21 mouse cellular contexts compared by ENCODE assay signal in the genomic region with DNA sequence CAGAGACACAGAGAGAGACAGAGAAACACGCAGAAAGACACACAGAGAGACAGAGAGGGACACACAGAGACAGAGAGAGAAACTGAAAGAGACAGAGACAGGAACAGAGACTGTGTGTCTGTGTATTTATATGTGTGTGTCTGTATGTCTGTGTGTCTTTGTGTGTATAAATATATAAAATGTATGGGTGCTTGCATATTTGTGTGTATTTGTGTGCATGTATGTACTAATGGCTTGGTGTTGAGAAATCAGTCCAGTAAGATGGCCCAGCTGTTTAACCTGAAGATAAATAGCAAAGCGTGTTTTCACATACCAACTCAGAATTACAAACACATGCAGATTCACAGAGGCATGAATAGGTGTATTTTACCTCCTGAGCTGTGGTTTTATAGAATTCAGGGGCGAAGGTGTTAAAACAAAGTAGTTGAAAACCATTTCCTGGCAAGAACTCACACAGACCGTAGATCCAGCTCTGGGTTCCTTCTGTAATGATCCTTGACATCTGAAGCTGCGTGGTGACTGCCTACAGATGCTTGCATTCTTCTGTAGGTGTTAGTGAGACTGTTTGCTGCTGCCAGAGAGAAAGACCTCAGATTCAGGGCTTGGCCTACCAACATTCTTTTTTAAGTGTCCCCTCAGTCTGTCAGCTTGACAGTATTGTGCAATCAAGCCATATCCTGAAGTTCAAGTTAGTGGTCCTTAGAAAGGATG.
DNase-seq lines count a peak whose midpoint lies in the region; ATAC-seq lines count a peak whose summit lies in the region.
"Had no signal": no experiment of that assay in that cellular context is flagged by ENCODE, and none has a peak within 500 bp of the region (broad histone marks: within the 10 kb centered on the region; RNA-seq: fewer than 3 reads in every experiment).

No protein-coding gene starts in this region.

- WGBS in limb, embryonic 10.5 days, result 70% methylated on average over 5 of the region's 5 CpGs
- WGBS in lung, embryonic 15.5 days, result 49% methylated on average over 5 of the region's 5 CpGs
- WGBS in midbrain, embryonic 15.5 days, result 90% methylated on average over 5 of the region's 5 CpGs

- peak; percentile 36 for DNase-seq in heart, adult 11 months
- no peak for DNase-seq in heart, adult 9 months (ENCODE audit: low spot score in 2 of 2)
- DNase-seq in limb, embryonic 10.5 days (ENCODE audit: low spot score), result peak; percentile 36
- DNase-seq in lung, postnatal 25 days (ENCODE audit: low spot score), result peak; percentile 67
- DNase-seq in layer of hippocampus, adult 8-10 months (ENCODE audit: low spot score in 2 of 2), result no peak
- no peak for DNase-seq in urinary bladder, postnatal 36 days (ENCODE audit: low spot score in 2 of 2)
- DNase-seq: adrenal gland, postnatal 10 days; cerebellum, adult 11 months; cerebellum, adult 8-10 months; cerebellum, postnatal 36 days; forebrain, postnatal 0 days; gastrocnemius, adult 2 months; gastrocnemius, postnatal 25 days; heart, postnatal 10 days; heart, postnatal 4 days had no signal

- no peak overlapping the region for H3K9ac ChIP-seq in lung, embryonic 15.5 days
- H3K9ac ChIP-seq in midbrain, embryonic 15.5 days, result no peak overlapping the region
- H3K9ac ChIP-seq: embryonic facial prominence, embryonic 13.5 days; forebrain, embryonic 12.5 days; forebrain, postnatal 0 days; hindbrain, embryonic 12.5 days had no signal

- no peaks in the 10 kb centered on the region for H3K27me3 ChIP-seq in limb, embryonic 10.5 days (ENCODE audit: low read depth, poor library complexity, severe bottlenecking)
- H3K27me3 ChIP-seq in lung, embryonic 15.5 days, result no peaks in the 10 kb centered on the region
- no peaks in the 10 kb centered on the region for H3K27me3 ChIP-seq in midbrain, embryonic 15.5 days (replicated peaks)
- H3K27me3 ChIP-seq: embryonic facial prominence, embryonic 13.5 days; forebrain, embryonic 12.5 days; hindbrain, embryonic 12.5 days had no signal

- peaks cover 36% of the 10 kb centered on the region for H3K4me1 ChIP-seq in limb, embryonic 10.5 days
- H3K4me1 ChIP-seq in lung, embryonic 15.5 days, result peaks cover 31% of the 10 kb centered on the region; the same call in 1 of the 2 replicates
- H3K4me1 ChIP-seq in midbrain, embryonic 15.5 days, result peaks cover 5% of the 10 kb centered on the region; the same call in 1 of the 2 replicates
- H3K4me1 ChIP-seq: forebrain, embryonic 12.5 days had no signal

- H3K36me3 ChIP-seq in limb, embryonic 10.5 days, result peaks cover 3% of the 10 kb centered on the region; the same call in 1 of the 2 replicates
- H3K36me3 ChIP-seq in lung, embryonic 15.5 days, result peaks cover 6% of the 10 kb centered on the region; the same call in 1 of the 2 replicates
- 0 out of 2 replicates have a peak, but pooled peaks cover 3% of the 10 kb centered on the region for H3K36me3 ChIP-seq in midbrain, embryonic 15.5 days (replicated peaks)
- H3K36me3 ChIP-seq: forebrain, embryonic 12.5 days; heart, embryonic 10.5 days; hindbrain, embryonic 12.5 days had no signal

- ATAC-seq in lung, embryonic 15.5 days (ENCODE audit: borderline replicate concordance, extremely low read depth, low FRiP score, low TSS enrichment), result peak; percentile 88
- ATAC-seq in midbrain, embryonic 15.5 days (replicated peaks), result no peak
- ATAC-seq: forebrain, postnatal 0 days had no signal

- no peak overlapping the region for H3K4me2 ChIP-seq in lung, embryonic 15.5 days
- H3K4me2 ChIP-seq in midbrain, embryonic 15.5 days, result no peak overlapping the region
- H3K4me2 ChIP-seq: embryonic facial prominence, embryonic 13.5 days; forebrain, embryonic 12.5 days; hindbrain, embryonic 12.5 days had no signal

- H3K4me3 ChIP-seq in limb, embryonic 10.5 days, result no peak overlapping the region
- no peak overlapping the region for H3K4me3 ChIP-seq in lung, embryonic 15.5 days
- H3K4me3 ChIP-seq in midbrain, embryonic 15.5 days, result no peak overlapping the region
- H3K4me3 ChIP-seq: embryonic facial prominence, embryonic 13.5 days; forebrain, embryonic 12.5 days; gastrocnemius, adult 2 months; heart, embryonic 10.5 days; hindbrain, embryonic 12.5 days had no signal

- H3K27ac ChIP-seq in limb, embryonic 10.5 days, result no peak overlapping the region
- peak overlapping the region; percentile 57 for H3K27ac ChIP-seq in lung, embryonic 15.5 days
- no peak overlapping the region for H3K27ac ChIP-seq in midbrain, embryonic 15.5 days
- H3K27ac ChIP-seq: embryonic facial prominence, embryonic 13.5 days; forebrain, embryonic 12.5 days; gastrocnemius, adult 2 months; heart, embryonic 10.5 days; hindbrain, embryonic 12.5 days had no signal

- H3K9me3 ChIP-seq in limb, embryonic 10.5 days (replicated peaks), result no peaks in the 10 kb centered on the region
- H3K9me3 ChIP-seq in lung, embryonic 15.5 days, result no peaks in the 10 kb centered on the region; the same call in 1 of the 2 replicates
- H3K9me3 ChIP-seq in midbrain, embryonic 15.5 days, result 0 out of 2 replicates have a peak, but pooled peaks cover 4% of the 10 kb centered on the region
- H3K9me3 ChIP-seq: heart, embryonic 10.5 days had no signal

Comparison
In these comparisons a context has a peak if more than half of its experiments do, and no peak if none do; other contexts are left out.
1. DNase-seq: peak in heart, adult 11 months (single experiment), limb, embryonic 10.5 days (single experiment) and lung, postnatal 25 days (single experiment); none in heart, adult 9 months (0 of 2), layer of hippocampus, adult 8-10 months (0 of 2) and urinary bladder, postnatal 36 days (0 of 2).